In the genomic region with DNA sequence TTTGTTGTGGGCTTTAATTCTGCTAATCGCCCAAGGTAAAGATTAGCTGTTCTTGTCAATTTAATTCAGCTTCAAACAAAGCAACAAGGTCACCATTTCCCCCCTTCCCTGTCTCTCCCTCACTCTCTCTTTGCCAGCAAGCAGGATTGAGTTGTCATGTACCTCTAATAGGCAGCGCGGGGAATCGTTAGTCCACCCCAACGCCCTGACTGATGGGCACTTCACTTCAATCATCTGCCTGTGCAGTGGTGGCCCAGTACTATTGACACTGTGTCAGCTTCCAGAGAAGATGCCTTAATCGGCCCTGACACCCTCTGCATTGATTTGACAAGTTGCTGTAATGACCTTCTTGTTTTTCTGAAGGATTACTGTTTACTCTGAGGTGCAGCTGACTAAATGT, we compare ENCODE assay signal across 12 mouse cellular contexts.
"Had no signal": no experiment of that assay in that cellular context is flagged by ENCODE, and none has a peak within 500 bp of the region (broad histone marks: within the 10 kb centered on the region; RNA-seq: fewer than 3 reads in every experiment).

No protein-coding gene starts in this region.

- H3K27ac ChIP-seq: limb, embryonic 15.5 days; liver, embryonic 12.5 days; lung, embryonic 15.5 days; macrophage; neural tube, embryonic 13.5 days had no signal

- H3K27me3 ChIP-seq: limb, embryonic 15.5 days; liver, embryonic 12.5 days; lung, embryonic 15.5 days; neural tube, embryonic 13.5 days had no signal

- H3K4me2 ChIP-seq: limb, embryonic 15.5 days; liver, embryonic 12.5 days; lung, embryonic 15.5 days; neural tube, embryonic 13.5 days had no signal

- H3K36me3 ChIP-seq: limb, embryonic 15.5 days; liver, embryonic 12.5 days; lung, embryonic 15.5 days; neural tube, embryonic 13.5 days had no signal

- DNase-seq: kidney, adult 2 months; kidney, postnatal 25 days; layer of hippocampus, postnatal 36 days; lung, postnatal 14 days; right cerebral cortex, adult 18-20 months; right cerebral cortex, postnatal 25 days; thymus, postnatal 36 days had no signal

- ATAC-seq: liver, embryonic 12.5 days had no signal

- H3K9me3 ChIP-seq: limb, embryonic 15.5 days; liver, embryonic 12.5 days; lung, embryonic 15.5 days; neural tube, embryonic 13.5 days had no signal

- H3K4me3 ChIP-seq: limb, embryonic 15.5 days; liver, embryonic 12.5 days; lung, embryonic 15.5 days; neural tube, embryonic 13.5 days had no signal

- H3K4me1 ChIP-seq: limb, embryonic 15.5 days; liver, embryonic 12.5 days; lung, embryonic 15.5 days; neural tube, embryonic 13.5 days had no signal

- H3K9ac ChIP-seq: limb, embryonic 15.5 days; liver, embryonic 12.5 days; lung, embryonic 15.5 days; neural tube, embryonic 13.5 days had no signal
